Mouse (Mus musculus): Measurements from ENCODE around the gene 4933411K16Rik. TPM values are rescaled to one million over a fixed set of nuclear protein-coding genes. Genes with fewer than 3 reads are reported as not detected.
A peak's percentile ranks its signal among the peaks of the same experiment; 100 is the strongest.

4933411K16Rik gene
- total RNA-seq, 2 experiments from 2014 or later, result not detected

DNA sequence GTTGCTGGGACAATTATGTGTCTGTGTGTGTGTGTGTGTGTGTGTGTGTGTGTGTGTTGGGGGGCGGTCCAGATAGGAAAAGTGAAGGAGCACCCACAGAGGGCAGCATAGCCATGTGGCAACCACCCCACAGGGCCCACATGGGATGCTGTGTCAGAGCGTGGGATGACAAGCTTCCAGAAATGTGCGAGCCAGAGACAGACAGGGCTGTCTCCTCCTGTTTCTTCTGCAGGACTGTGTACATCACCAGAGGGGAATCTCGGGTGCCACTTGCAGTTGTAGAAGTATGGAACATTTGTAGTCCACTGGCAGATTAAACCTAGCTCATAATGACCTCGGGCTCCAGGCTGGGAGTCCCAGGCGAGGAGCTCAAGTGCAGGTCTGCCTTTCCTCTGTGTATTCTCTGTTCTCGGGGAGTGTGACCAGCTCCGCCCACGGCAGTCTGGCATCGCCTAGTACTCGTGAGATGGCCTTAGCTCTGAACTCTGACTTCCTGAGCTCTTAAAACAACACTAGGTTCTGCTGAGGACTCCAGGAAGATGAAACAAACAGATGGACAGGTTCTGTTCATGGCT lies 17.1 kb upstream of the 4933411K16Rik start:
- no peak for ATAC-seq (replicated peaks; ENCODE audit: low FRiP score, poor library complexity, severe bottlenecking)

DNA sequence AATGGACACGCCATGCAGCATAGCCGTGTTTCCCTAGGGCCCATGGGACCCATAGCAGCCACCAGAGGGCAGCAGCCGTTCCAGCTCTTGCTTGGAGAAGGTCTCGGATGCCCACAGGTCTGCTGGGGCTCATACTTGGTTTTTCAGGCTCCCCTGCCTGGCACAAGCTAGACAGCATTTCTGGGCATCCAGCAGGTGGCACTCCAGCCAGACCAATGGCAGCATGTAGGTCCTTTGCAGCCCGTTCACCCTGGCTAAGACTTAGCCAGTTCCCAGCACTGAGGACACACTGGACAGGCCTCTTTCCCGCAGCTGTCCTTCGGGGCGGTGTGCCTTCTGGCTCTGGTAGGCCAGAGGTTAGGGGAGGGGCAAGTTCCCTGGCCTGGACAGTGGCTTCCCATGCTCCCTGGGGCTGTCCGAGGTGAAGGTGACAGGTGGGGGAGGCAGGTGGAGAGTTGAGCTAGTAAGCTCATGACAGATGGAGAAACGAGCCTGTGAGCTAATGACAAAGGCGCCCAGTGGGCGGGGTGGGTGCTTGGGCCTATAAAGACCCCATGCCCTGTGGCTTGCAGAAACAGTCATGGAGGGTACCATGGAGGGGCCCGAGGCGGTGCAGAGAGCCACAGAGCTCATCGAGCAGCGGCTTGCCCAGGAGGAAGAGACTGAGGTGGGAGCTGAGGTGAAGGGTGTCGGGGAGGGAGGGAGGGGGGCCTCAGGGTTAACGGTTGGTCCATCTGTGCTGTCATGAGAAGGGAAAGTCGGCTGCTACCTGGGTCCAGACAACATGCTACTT lies 16.4 kb upstream of the 4933411K16Rik start, which contains the start of gene Ankrd2:
Gene Ankrd2 (plus strand): TSS at position 545 of the 793 bp plus-strand sequence.
- ATAC-seq (replicated peaks; ENCODE audit: low FRiP score, poor library complexity, severe bottlenecking), result peak; percentile 66

DNA sequence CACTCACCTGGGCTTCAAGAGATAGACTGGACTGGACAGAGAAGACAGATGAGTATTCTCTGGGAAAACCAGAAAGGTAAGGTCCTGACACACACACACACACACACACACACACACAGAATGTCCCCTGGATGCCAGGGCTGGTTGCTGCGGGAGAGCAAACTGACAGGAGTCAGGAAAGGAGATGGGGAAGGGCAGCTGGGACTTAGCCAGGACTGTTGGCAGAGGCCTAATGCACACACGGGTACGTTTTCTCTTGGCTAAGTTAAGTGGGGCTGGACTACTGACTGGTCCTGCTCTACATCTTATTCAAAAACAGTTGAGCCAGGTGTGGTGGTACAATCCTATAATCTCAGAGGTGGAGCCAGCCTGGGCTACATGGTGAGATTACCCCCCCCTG lies 15.7 kb upstream of the 4933411K16Rik start:
- no peak for ATAC-seq (replicated peaks; ENCODE audit: low FRiP score, poor library complexity, severe bottlenecking)

DNA sequence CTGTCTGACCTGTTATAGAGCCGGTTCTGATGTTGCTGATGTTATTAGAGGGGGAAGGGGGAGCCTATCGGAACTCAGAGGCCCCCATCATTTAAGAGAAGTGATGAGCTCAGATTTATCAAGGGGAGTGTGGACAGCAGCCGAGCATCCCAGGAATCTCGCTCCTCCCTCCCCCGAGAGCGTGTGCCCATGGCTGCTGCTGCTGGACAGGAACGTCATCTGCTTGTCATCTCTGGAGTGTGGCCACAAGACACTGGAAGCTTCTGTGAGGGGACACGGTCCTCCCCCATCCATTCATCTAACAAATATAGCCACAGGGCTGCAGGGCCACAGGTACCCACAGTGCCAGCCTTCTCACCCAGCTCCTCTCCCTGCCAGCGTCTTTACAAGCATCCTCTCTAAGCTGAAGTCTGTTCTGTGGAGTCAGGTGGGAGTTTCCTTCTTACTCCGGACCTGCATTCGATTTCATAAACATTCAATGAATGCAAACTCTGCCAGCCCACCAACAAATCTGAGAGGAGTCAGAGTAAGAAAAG lies 14.8 kb upstream of the 4933411K16Rik start:
- ATAC-seq (replicated peaks; ENCODE audit: low FRiP score, poor library complexity, severe bottlenecking), result no peak

DNA sequence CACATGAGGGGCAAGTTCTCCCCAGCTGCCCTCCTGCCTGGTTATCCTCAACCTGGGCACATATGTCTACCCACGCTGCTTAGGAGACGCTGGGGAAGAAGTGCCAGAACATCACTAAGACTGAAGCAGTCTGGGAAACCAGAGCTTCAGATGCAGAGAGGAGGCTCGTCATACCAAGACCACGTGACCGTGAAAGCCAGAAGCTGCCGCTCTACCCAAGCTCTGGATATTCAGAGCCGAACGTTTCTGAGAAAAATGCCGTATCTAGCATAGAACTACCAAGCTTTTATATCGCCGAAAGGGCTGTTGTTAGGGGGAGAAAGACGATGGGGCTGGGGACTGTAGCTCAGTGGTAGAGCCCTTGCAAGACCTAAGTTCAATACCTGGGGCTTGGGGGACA lies 13.7 kb upstream of the 4933411K16Rik start:
- ATAC-seq (replicated peaks; ENCODE audit: low FRiP score, poor library complexity, severe bottlenecking), result no peak

DNA sequence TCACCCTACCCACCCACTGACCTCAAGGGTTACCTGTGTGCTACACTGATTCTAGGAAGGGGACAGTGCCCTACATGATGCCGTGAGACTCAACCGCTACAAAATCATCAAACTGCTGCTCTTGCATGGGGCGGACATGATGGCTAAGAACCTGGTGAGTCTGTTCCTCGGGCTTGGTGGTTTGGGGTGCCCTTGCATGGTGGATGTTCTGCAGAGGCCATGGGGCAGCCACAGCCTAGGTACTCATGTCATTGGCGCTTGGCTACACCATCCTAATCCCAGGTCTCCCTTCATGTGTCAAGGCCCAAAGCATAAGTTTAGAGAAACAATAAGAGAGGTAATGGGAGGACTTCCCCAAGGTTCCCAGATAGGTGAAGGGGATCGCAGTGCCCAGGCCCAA lies 8.1 kb upstream of the 4933411K16Rik start:
- ATAC-seq (replicated peaks; ENCODE audit: low FRiP score, poor library complexity, severe bottlenecking), result no peak

DNA sequence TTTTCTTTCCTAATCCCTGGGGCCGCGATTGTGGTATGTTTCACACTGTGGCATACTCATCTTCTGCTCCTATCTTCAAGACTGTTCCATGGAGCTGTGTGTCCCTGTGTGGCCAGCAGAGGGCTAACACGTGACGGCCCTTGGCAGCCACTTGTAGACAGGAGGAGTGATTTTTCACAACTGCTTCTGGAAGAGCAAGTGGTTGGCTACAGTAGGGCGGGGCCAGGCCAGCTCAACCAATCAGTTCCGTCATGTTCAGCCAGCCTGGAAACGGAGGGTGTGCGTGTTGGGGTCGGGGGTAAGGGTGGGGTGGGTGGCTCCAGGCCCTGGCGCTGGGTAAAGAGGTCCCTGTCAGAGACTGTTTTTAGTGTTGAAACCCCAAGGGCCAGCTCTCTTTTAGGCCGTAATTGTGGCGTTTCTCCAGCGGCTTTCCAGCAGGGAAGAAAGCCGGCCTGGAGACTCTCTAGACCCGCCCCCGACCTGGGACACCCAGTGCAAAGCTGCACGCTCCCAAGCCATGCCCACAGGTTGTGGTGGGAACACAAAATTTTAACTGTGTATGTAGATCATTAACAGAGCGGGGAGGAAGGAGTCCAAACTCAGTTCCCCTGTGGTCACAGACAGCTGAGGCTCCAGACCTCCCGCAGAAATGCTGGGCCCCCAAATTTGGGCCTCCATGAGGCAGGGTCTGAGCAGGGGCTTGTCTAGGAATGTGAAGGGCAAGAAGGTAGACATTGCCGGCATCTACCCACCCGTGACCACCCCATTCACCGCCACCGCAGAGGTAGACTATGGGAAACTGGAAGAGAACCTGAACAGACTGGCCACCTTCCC lies 6.6 kb upstream of the 4933411K16Rik start, which contains the start of gene Hoga1:
Gene Hoga1 (plus strand): TSS at position 342 of the 834 bp plus-strand sequence.
- ATAC-seq (replicated peaks; ENCODE audit: low FRiP score, poor library complexity, severe bottlenecking), result 0 out of 2 replicates have a peak, but pooled peaks have one; percentile 37

DNA sequence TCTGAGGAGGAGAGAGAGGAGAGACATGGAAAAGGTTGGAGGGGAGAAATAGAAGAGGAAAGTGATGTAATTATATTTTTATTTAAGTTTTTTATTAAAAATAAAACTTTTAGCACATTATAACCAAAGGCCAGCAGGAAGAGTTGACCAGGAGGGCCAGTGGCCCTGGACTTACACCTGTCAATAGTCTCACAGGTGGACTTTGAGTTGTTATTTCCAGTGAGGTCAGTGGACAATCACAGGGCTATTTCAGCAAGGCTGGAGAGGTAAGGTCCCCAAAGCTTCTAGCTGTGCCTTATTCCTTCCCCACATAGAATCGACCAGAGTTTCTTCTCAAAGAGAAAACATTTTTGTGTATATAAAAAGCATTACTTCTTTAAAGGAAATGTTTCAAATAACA lies 1.8 kb upstream of the 4933411K16Rik start:
- ATAC-seq (replicated peaks; ENCODE audit: low FRiP score, poor library complexity, severe bottlenecking), result no peak

DNA sequence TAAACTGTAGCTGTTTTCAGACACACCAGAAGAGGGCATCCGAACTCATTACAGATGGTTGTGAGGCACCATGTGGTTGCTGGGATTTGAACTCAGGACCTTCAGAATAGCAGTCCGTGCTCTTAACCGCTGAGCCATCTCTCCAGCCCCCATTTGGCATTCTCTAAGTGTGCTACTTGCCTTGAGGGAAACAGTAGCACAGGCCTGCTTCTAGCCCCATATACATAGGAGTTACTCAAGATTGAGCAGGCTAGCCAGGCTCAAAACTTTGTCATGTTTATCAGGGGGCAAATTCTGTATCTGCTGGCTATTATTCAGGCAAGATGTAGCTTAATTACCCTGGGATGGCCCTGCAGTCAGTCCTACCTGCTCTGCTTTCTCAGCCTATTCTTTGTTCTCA lies 697 bp upstream of the 4933411K16Rik start:
- ATAC-seq (replicated peaks; ENCODE audit: low FRiP score, poor library complexity, severe bottlenecking), result no peak

DNA sequence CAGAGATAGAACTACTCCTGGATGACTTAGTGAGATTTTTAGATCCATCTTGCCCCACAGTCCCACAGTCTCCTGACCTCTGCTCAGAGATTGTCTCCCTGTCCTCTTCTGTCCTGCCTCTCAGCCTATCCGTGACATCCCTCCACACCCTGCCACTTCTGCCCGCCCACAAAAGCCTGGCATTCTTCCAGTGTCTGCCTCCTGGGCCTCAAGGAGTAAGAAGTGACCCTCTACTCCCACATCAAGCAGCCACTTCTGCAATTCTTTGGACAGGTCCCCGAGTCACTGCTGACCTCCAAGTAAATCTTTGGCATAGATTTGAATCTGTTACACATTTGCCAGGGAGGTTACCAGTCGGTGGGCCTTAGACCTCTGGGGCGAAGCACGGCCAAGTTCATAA lies 2.2 kb downstream of the 4933411K16Rik start:
- 0 out of 2 replicates have a peak, but pooled peaks have one; percentile 38 for ATAC-seq (replicated peaks; ENCODE audit: low FRiP score, poor library complexity, severe bottlenecking)

DNA sequence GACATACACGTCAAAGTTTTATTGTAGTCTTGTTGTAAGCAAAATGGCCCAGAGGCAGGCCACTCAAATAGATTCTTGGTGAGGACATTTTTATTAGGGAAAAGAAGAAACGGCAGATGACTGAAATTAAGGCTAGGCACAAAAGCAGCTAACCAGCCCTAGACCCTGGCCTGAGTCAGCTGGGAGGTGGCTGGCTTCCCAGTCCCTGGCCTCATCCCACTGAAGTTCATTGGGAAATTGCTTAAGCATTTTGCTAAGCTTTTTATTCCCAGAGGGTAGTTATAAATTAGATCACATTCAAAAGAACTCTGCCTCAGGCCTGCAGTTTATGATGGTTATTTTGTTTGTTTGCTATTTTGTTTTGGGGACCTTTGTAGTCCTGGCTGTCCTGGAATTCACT lies 3.8 kb downstream of the 4933411K16Rik start:
- ATAC-seq (replicated peaks; ENCODE audit: low FRiP score, poor library complexity, severe bottlenecking), result no peak

DNA sequence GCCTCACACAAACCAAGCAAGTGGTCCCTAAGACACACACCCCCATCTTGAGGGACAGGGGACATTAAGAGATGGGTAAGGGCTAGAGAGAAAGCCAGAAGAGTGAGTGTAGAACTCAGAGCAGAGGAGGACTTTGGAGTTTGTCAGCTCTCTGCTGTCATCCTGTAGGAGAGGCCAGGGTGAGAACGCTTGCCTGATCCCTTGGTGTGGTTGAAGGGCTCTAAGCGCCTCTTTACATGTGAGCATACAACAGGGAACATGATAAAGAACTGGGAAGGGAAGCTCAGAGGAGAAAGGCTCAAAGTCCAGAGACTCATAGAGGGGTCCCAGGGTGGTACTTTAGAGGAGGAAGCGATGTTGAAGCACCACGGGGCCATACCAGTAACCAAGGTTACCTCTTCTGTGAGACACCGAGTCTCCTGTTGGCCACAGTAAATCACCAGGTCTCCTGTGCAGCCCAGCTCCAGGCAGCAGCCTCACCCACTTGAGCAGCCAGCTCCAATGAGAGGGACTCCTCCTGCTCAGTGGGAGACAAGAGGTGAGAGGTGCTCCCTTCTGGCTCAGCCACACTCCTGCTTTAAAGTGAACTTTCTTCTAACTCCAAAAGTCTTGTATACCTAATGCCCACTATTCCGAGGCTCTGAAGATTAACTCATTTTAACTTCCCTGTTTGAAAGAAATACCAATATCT lies 4.8 kb downstream of the 4933411K16Rik start:
- ATAC-seq (replicated peaks; ENCODE audit: low FRiP score, poor library complexity, severe bottlenecking), result no peak

DNA sequence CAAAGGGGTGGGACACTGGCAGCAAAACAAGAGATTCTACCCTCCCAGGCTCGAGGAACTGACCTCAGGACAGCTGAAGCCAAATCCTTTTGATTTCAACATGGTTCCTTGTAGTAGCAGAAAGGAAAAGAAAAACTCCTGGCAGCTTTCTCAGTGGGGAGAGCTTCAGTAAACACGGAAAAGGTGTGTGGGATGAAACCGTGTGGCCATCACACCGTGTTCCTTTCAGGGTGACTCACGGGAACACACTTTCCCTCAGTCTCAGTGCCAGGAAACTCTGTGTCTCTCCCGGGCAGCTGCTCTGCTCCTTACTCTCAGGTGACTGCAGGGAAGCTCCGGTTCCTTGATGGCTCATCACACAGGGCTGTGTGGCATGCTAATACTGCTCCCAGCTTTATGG lies 6.4 kb downstream of the 4933411K16Rik start:
- no peak for ATAC-seq (replicated peaks; ENCODE audit: low FRiP score, poor library complexity, severe bottlenecking)

DNA sequence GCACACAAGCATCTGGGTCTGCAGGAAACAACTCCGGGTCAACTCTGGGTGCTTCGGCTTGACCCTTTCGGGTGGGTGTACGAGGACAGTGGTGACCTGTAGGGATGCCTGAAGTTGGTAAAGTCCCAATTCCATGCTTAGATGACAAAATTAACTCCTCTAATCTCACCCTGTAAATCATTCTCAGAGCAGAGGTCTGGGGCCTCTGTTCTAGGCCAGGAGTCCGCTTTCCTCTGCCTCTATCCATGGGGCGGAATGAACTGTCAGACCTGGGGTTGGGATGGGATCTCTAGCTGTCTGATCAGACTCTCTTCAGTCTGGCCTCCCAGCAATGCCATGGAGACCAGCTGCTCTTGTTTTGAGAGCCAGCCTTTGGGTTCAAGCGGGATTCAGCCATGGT lies 9.4 kb downstream of the 4933411K16Rik start:
- no peak for ATAC-seq (replicated peaks; ENCODE audit: low FRiP score, poor library complexity, severe bottlenecking)

DNA sequence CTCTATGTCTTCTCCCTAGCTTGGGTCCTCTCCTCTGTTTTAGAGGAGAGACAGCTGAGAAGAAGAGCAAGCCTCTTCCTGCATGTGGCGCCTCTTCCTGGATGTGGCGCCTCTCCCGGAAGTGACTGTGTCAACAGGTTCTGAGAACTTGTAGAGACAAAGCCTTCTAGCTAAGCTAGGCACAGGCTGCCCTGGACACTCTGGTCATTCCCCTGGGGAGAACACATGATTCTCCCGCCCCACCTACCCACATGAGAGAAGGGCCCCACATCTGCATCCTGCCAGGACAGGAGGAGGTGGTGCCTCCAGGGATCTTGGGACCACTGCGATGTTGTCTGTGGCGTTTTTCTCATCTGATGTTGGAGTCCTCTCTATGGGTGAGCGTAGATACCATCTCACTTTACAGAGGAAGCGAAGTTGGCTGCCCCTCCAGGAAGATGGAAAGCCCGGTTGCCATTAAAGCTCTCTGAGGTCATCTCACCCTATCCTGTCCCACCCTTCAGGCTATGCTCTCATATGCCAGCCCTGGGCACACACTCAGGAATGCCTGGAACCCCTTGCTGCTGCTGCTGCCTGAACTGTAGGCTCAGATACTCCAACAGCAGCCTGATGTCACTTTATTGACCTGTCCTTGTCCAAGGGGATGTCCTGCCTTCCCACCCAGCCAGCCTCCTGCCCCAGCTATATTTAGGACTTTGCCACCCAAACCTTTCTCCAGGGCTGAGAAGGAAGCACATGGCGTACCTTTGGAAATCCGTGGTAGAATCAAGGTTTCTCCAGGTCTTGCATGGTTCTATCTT lies 16.6 kb downstream of the 4933411K16Rik start:
- ATAC-seq (replicated peaks; ENCODE audit: low FRiP score, poor library complexity, severe bottlenecking), result no peak

DNA sequence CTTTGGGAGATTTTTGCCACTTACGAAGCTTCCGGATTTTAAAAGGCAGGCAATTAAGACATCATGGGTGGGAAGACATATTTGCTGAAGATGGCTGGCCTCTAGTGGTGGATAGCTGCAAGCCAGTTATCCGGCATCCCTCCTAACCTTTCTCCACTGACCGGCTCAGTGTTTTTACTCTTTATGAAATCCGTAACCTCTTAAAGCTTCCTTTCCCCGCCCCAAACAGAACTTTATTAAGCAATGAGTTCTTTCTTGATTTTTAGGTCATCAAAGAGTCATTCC lies 17.1 kb downstream of the 4933411K16Rik start:
- ATAC-seq (replicated peaks; ENCODE audit: low FRiP score, poor library complexity, severe bottlenecking), result no peak

DNA sequence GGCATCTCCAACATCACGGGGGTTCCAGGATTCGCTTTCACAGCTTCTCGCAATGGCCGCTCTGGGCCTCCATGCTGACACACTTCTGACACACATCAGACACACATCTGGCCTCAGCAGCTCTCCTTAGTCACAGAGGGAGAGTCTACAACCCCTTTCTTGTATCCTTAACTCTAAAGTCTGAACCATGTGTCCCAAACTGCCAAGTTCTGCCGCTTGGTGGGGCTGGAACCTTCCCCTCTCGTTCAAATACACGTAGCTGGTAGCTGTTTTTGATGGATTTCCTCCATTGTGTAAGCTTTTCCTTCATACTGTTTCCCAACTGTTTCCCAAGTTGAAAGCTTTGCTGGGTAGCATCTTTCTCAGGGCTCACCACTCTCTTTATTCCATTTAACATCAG lies 19.2 kb downstream of the 4933411K16Rik start:
- no peak for ATAC-seq (replicated peaks; ENCODE audit: low FRiP score, poor library complexity, severe bottlenecking)

DNA sequence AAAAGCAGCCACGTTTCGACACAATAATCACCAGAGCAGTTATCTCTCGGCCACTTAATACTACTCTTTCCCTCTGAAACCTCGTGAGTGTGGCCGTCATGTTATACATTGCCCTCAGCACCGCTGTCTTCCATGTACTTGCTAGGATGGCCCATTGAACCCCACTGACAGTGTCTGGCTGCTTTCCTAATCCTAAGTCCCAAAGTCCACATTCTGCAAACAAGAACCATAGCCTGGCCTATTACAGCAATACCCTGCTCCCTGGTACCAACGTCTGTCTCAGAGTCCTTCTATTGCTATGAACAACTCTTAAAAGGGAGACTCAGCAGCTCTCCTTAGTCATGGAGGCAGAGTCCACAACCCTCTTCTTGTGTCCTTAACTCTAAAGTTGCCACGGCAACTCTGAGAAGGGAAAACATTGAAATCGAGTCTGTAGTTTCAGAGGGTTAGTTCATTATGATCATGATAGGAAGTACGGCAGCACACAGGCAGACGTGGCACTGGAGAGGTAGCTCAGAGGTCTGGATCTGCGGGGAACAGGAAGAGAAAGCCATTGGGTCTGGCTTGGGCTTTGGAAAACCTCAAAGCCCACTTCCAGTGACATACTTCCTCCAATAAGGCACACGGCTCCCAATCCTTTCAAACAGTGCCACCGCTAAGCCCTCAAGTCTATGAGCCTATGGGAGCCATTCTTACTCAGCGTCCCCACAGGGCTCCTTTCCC lies 20.0 kb downstream of the 4933411K16Rik start:
- ATAC-seq (replicated peaks; ENCODE audit: low FRiP score, poor library complexity, severe bottlenecking), result no peak
